Mouse (Mus musculus) G1E (cell line): Measurements from ENCODE around the gene Fa2h.

Experiments
- CTCF ChIP-seq: IDR thresholded peaks from 2 replicates; pipeline ENCODE4 v1.5.1; 2012; ENCODE audit warnings: low read depth, low read length, inconsistent platforms, mixed read lengths
- GATA1 ChIP-seq: IDR thresholded peaks from 2 replicates; pipeline ENCODE4 v1.6.1; 2012; ENCODE audit warnings: borderline replicate concordance, low read length, inconsistent platforms, mixed read lengths
- POLR2AphosphoS5 ChIP-seq: IDR thresholded peaks from 2 replicates; pipeline ENCODE4 v1.6.1; 2012; ENCODE audit warnings: low read depth, low read length, inconsistent platforms; ENCODE audit not compliant: insufficient replicate concordance
- TAL1 ChIP-seq: conservative IDR thresholded peaks from 2 replicates; pipeline ENCODE4 v1.6.1; 2012; ENCODE audit warnings: low read depth, low read length, inconsistent platforms, mixed read lengths

DNA sequence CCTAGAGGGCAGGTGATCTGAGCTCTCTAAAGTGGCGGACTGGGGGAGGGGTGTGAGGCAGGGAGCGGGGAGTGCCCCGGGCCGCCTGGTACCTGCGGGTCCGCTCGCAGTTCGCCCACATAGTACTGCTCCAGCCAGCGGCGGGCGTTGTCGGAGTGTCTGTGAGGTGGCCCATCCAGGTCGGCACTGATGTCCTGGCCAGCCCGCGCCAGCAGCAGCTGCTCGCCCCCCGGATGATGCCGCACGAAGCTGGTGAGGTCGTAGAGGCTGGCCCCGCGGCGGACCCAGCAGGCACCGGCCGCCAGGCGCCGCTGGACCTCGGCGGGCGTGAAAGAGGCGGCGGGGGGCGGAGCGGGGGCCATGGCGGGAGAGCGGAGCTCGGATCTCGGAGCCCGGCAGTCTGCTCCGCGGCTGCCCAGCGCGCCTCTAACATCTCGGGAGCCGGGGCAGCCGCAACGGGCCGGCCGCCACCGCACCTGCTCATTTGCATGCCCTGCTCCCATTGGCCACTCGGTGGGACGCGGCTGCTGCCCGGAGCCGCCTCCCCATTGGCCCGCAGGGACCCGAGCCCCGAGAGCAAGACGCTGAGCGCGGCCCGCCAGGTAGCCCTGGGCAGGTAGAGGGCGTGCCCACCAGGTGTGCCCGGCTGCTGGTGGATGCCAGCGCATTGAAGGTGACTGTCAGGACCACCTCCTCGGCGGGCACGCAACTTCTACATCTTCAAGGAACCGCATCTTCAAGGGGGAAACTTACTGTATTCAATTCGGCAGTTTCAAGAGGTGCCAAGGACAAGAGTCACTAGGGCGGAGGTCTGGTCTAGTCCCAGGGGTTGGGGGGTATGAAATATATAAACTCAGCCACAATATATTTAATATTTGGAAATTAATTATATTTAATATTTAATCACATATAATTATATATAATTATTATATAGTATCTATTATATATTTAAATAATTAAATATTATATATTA is at the start of gene Fa2h:
- TF ChIP-seq CTCF (no peak), TAL1 (no peak), GATA1 (no peak), POLR2AphosphoS5 (no peak)
